Mouse (Mus musculus) neural tube, embryonic 15.5 days (tissue): ENCODE results near the gene Grem2. TPM values are rescaled to one million over a fixed set of nuclear protein-coding genes. Genes with fewer than 3 reads are reported as not detected.
A peak's percentile ranks its signal among the peaks of the same experiment; 100 is the strongest.

ENCODE experiments used
- ATAC-seq: fragments of 200-750 bp; cut with Nextera tagmentation; 2 replicates; pipeline ENCODE4 v1.8.0; 2017; ENCODE audit warnings: mild to moderate bottlenecking, moderate TSS enrichment, moderate library complexity; ENCODE audit not compliant: low FRiP score
- H3K27ac ChIP-seq: fragments of 300-500 bp; sonication (generic); replicated peaks from 2 replicates; pipeline ENCODE4 v1.5.1; 2015; ENCODE audit warnings: mild to moderate bottlenecking, inconsistent platforms
- H3K27me3 ChIP-seq: fragments of 300-500 bp; sonication (generic); replicated peaks from 2 replicates; pipeline ENCODE4 v1.6.1; 2015; ENCODE audit warnings: inconsistent platforms
- H3K36me3 ChIP-seq: fragments of 300-500 bp; sonication (generic); 2 replicates; pipeline ENCODE4 v1.6.1; 2015; ENCODE audit warnings: inconsistent platforms
- H3K4me1 ChIP-seq: fragments of 300-500 bp; sonication (generic); 2 replicates; pipeline ENCODE4 v1.6.1; 2015; ENCODE audit warnings: inconsistent platforms
- H3K4me2 ChIP-seq: fragments of 300-500 bp; sonication (generic); 2 replicates; pipeline ENCODE4 v1.6.1; 2015; ENCODE audit warnings: inconsistent platforms, mild to moderate bottlenecking, moderate library complexity
- H3K4me3 ChIP-seq: fragments of 300-500 bp; sonication (generic); replicated peaks from 2 replicates; pipeline ENCODE4 v1.5.1; 2015; ENCODE audit warnings: mild to moderate bottlenecking, inconsistent platforms
- H3K9ac ChIP-seq: fragments of 300-500 bp; sonication (generic); replicated peaks from 2 replicates; pipeline ENCODE4 v1.6.1; 2015; ENCODE audit warnings: mild to moderate bottlenecking, inconsistent platforms
- H3K9me3 ChIP-seq: fragments of 300-500 bp; sonication (generic); replicated peaks from 2 replicates; pipeline ENCODE4 v1.6.1; 2016; ENCODE audit warnings: inconsistent platforms
- WGBS: fragments of 180-500 bp; shearing (Covaris S2); methylation state at CpG from one replicate; pipeline ENCODE4 v1.1.7; 2015; ENCODE audit warnings: mixed read lengths; 5-methylcytosine and 5-hydroxymethylcytosine counted together
- polyA plus RNA-seq: library from polyadenylated mRNA; unstranded; fragments of >200 nt; fragmentation: Nextera tagmentation; extraction: Ambion mirVana; gene quantifications from 2 replicates; pipeline ENCODE4 v1.2.1, GENCODE M21; 2015

The Grem2 gene
- 2.4 and 2.5 TPM in 2 replicates for polyA plus RNA-seq

GRCm38 (mm10) chr1:174921298-174921955 is at the start of gene Grem2:
Gene Grem2 (minus strand): TSS chr1:174921819.
- Histone ChIP-seq H3K36me3 (no peaks in the 10 kb centered on the region), H3K27ac (peak within 1 kb of the TSS; percentile 79), H3K27me3 (no peaks in the 10 kb centered on the region), H3K9me3 (no peaks in the 10 kb centered on the region), H3K4me1 (0 out of 2 replicates have a peak, but pooled peaks cover 4% of the 10 kb centered on the region), H3K4me3 (peak within 1 kb of the TSS; percentile 52), H3K9ac (peak within 1 kb of the TSS; percentile 59), H3K4me2 (peak within 1 kb of the TSS; percentile 78)
- peak; percentile 98 for ATAC-seq
- WGBS = 3% methylated on average over 30 of the region's 30 CpGs

DNA sequence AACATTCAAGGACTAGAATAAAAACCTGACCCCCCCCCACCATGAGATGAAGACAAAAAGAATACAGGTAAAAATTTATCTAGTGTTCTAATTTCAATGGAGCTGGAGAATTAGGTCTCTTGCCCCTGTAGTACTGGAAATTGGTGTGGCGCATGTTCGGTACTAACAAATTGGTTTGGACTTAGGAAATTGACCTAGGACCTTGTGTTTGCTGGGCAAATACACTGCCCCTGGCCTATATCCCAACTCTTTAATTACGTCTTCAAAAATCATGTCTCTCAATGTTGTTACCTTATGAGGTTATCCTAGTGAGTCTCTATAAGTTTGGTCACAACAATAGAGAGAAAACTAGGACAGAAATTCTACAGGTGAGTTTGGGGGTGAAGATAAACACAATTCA is 38.2 kb upstream of the Grem2 start:
- Histone ChIP-seq H3K27me3 (no peaks in the 10 kb centered on the region), H3K4me3 (no peak overlapping the region), H3K4me1 (no peaks in the 10 kb centered on the region), H3K9ac (no peak overlapping the region), H3K9me3 (no peaks in the 10 kb centered on the region), H3K4me2 (no peak overlapping the region), H3K36me3 (no peaks in the 10 kb centered on the region), H3K27ac (no peak overlapping the region)
- no peak for ATAC-seq
- over 99% methylated on average over 3 of the region's 3 CpGs for WGBS

GRCm38 (mm10) chr1:174931003-174931619 is 9.5 kb upstream of the Grem2 start:
- H3K9me3 ChIP-seq = no peaks in the 10 kb centered on the region
- no peaks in the 10 kb centered on the region for H3K4me1 ChIP-seq
- H3K4me3 ChIP-seq = no peak overlapping the region
- 37% methylated on average over 3 of the region's 3 CpGs for WGBS
- no peak overlapping the region for H3K27ac ChIP-seq
- no peaks in the 10 kb centered on the region for H3K27me3 ChIP-seq
- no peak overlapping the region for H3K4me2 ChIP-seq
- H3K36me3 ChIP-seq = no peaks in the 10 kb centered on the region
- no peak overlapping the region for H3K9ac ChIP-seq
- no peak for ATAC-seq

- no peak for ATAC-seq
- WGBS = 74% methylated on average over 7 of the region's 7 CpGs
- Histone ChIP-seq H3K4me2 (no peak overlapping the region), H3K9ac (no peak overlapping the region), H3K36me3 (no peaks in the 10 kb centered on the region), H3K27ac (no peak overlapping the region), H3K27me3 (no peaks in the 10 kb centered on the region), H3K4me1 (no peaks in the 10 kb centered on the region), H3K9me3 (no peaks in the 10 kb centered on the region), H3K4me3 (no peak overlapping the region)
These were observed 8.0 kb upstream of the Grem2 start for GRCm38 (mm10) chr1:174929459-174930181.

DNA sequence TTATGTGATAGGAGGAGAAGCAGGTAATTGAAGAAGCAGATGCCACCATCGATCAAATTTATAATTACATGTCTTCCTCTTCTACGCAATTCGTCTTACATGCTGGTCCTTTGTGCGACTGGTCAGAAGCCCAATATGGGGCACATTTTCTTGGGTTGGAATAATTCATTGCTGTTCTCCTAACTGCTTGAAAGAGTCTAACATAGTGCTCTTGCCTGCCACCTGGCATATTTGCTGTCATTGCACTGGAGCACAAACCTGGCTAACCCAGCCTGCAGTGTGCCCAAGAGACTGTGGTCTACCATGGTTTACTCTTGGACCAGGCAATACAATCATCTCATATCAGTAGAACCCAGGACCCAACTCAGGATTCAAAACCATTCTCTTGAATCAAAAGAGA is 2.7 kb downstream of the Grem2 start:
- Histone ChIP-seq H3K4me1 (0 out of 2 replicates have a peak, but pooled peaks cover 4% of the 10 kb centered on the region), H3K9me3 (no peaks in the 10 kb centered on the region), H3K27ac (no peak overlapping the region), H3K36me3 (no peaks in the 10 kb centered on the region), H3K4me2 (no peak overlapping the region), H3K9ac (no peak overlapping the region), H3K4me3 (no peak overlapping the region), H3K27me3 (no peaks in the 10 kb centered on the region)
- WGBS = 92% methylated on average over 4 of the region's 4 CpGs
- no peak for ATAC-seq

DNA sequence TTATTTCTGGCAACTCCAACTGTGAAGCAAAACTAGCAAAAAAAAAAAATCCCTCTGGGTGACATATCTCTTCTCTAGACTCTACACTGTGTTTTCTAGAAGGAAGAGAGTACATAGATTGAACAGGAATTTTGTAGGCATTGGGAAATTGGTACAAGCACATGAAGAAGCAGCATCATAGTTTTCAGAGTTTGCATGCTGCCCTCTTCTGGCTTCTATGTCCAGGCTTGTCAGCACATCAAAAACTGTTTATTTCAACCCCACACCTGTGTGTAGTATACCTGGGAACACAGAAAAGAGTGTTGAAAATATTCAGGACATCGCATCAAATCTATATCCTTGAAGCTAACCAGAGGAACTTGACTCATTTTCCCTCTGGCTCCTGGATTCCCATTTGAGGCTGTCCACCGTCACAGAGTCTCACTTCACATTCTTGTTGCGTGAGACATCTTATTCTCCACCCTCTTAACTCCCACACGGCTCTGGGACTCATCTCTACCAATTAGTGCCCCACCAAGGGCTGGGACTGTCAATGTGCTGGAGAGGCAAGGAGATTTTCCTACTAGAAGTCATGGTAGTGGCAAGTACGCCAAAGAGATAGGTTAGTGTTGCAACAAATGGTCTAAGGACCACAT is 3.3 kb downstream of the Grem2 start:
- Histone ChIP-seq H3K27ac (no peak overlapping the region), H3K4me3 (no peak overlapping the region), H3K4me1 (0 out of 2 replicates have a peak, but pooled peaks cover 4% of the 10 kb centered on the region), H3K27me3 (no peaks in the 10 kb centered on the region), H3K36me3 (no peaks in the 10 kb centered on the region), H3K9me3 (no peaks in the 10 kb centered on the region), H3K9ac (no peak overlapping the region), H3K4me2 (no peak overlapping the region)
- ATAC-seq = no peak
- WGBS = 88% methylated on average over 5 of the region's 5 CpGs

GRCm38 (mm10) chr1:174909834-174910233 is 11.8 kb downstream of the Grem2 start:
- no peaks in the 10 kb centered on the region for H3K4me1 ChIP-seq
- no peak overlapping the region for H3K27ac ChIP-seq
- no peak overlapping the region for H3K4me3 ChIP-seq
- no peaks in the 10 kb centered on the region for H3K27me3 ChIP-seq
- no peak overlapping the region for H3K4me2 ChIP-seq
- no peak for ATAC-seq
- WGBS = 89% methylated on average over 3 of the region's 3 CpGs
- no peaks in the 10 kb centered on the region for H3K36me3 ChIP-seq
- H3K9ac ChIP-seq = no peak overlapping the region
- no peaks in the 10 kb centered on the region for H3K9me3 ChIP-seq

GRCm38 (mm10) chr1:174908232-174908631 is 13.4 kb downstream of the Grem2 start:
- Histone ChIP-seq H3K4me1 (no peaks in the 10 kb centered on the region), H3K36me3 (no peaks in the 10 kb centered on the region), H3K9me3 (no peaks in the 10 kb centered on the region), H3K27me3 (no peaks in the 10 kb centered on the region), H3K27ac (no peak overlapping the region), H3K9ac (no peak overlapping the region), H3K4me2 (no peak overlapping the region), H3K4me3 (no peak overlapping the region)
- WGBS = 93% methylated on average over 5 of the region's 5 CpGs
- ATAC-seq = no peak

DNA sequence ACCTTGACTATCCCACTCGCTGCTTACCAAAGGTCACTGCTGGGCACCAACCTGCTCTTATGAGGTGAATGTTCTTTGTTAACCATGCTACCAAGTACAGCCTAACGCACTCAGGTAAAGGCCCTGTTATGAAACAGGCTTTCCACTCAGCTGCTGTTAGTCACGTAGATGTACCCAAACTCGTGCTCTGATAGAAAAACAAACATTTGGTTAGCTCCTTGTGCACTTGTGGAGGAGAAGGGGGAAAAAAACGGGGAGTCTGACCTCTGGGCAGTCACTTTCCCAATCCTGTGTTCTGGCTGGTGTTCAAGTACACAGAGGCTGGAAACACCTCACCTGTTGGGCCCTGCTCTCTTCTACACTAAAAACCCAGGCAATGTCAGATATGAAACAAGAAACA is 14.0 kb downstream of the Grem2 start:
- no peak for ATAC-seq
- Histone ChIP-seq H3K9me3 (no peaks in the 10 kb centered on the region), H3K27ac (no peak overlapping the region), H3K27me3 (no peaks in the 10 kb centered on the region), H3K4me3 (no peak overlapping the region), H3K4me2 (no peak overlapping the region), H3K4me1 (no peaks in the 10 kb centered on the region), H3K36me3 (no peaks in the 10 kb centered on the region), H3K9ac (no peak overlapping the region)
- 78% methylated on average over 5 of the region's 5 CpGs for WGBS

- H3K4me1 ChIP-seq = no peaks in the 10 kb centered on the region
- H3K4me3 ChIP-seq = no peak overlapping the region
- H3K9me3 ChIP-seq = no peaks in the 10 kb centered on the region
- ATAC-seq = no peak
- no peak overlapping the region for H3K27ac ChIP-seq
- WGBS = 67% methylated on average over 1 of the region's 1 CpGs
- no peaks in the 10 kb centered on the region for H3K27me3 ChIP-seq
- no peaks in the 10 kb centered on the region for H3K36me3 ChIP-seq
- no peak overlapping the region for H3K9ac ChIP-seq
- no peak overlapping the region for H3K4me2 ChIP-seq
These were observed 18.9 kb downstream of the Grem2 start for GRCm38 (mm10) chr1:174902755-174903154.

GRCm38 (mm10) chr1:174892471-174892870 is 29.1 kb downstream of the Grem2 start:
- WGBS = 84% methylated on average over 7 of the region's 7 CpGs
- Histone ChIP-seq H3K27ac (no peak overlapping the region), H3K4me3 (no peak overlapping the region), H3K4me2 (no peak overlapping the region), H3K9ac (no peak overlapping the region), H3K36me3 (no peaks in the 10 kb centered on the region), H3K4me1 (no peaks in the 10 kb centered on the region), H3K9me3 (no peaks in the 10 kb centered on the region), H3K27me3 (no peaks in the 10 kb centered on the region)
- no peak for ATAC-seq
